Mouse (Mus musculus): ENCODE measurements around the gene Nyx. TPM values are rescaled to one million over a fixed set of nuclear protein-coding genes. Genes with fewer than 3 reads are reported as not detected.

The Nyx gene
- total RNA-seq, 1 experiment from 2014 or later: 0.05 TPM

- no peak for ATAC-seq (replicated peaks in 1 of 2; ENCODE audit: insufficient read depth in 1 of 2, low FRiP score in 2 of 2, low TSS enrichment in 1 of 2, low read depth in 1 of 2, poor library complexity in 2 of 2, severe bottlenecking in 2 of 2)
These were observed 55.4 kb downstream of the Nyx start for GRCm38 (mm10) chrX:13521288-13521687.

Other genes starting within 250 kb of the Nyx start
- 582 and 883 TPM in 2 replicates for gene Ddx3x, start 185.1 kb upstream of the Nyx start, total RNA-seq (2017)
- 0.25 and 3.3 TPM in 2 replicates for gene Gpr34, start 166.0 kb downstream of the Nyx start, total RNA-seq (2017)
- not detected in 2 replicates for gene Gpr82, start 195.3 kb downstream of the Nyx start, total RNA-seq (2017)

All from hematopoietic stem cell, adult 5-6 weeks (primary cell).